Mouse (Mus musculus) liver, embryonic 16.5 days (tissue): Measurements from ENCODE around the gene Tgfbi. TPM values are rescaled to one million over a fixed set of nuclear protein-coding genes. Genes with fewer than 3 reads are reported as not detected.

Experiments
- ATAC-seq: fragments of 200-750 bp; cut with Nextera tagmentation; 2 replicates; pipeline ENCODE4 v1.8.0; 2017; ENCODE audit warnings: low read depth, mild to moderate bottlenecking, moderate number of reproducible peaks, moderate library complexity
- H3K27ac ChIP-seq: fragments of 300-500 bp; sonication (generic); 2 replicates; pipeline ENCODE4 v1.5.1; 2014; ENCODE audit warnings: mild to moderate bottlenecking, low read length
- H3K27me3 ChIP-seq: fragments of 300-500 bp; sonication (generic); 2 replicates; pipeline ENCODE4 v1.6.1; 2014; ENCODE audit warnings: low read depth, low read length, mixed read lengths; ENCODE audit not compliant: control insufficient read depth, insufficient read depth
- H3K36me3 ChIP-seq: fragments of 300-500 bp; sonication (generic); 2 replicates; pipeline ENCODE4 v1.6.1; 2014; ENCODE audit warnings: mild to moderate bottlenecking; ENCODE audit not compliant: control insufficient read depth, insufficient read depth
- H3K4me1 ChIP-seq: fragments of 300-500 bp; sonication (generic); 2 replicates; pipeline ENCODE4 v1.6.1; 2014; ENCODE audit warnings: low read depth, low read length, mixed read lengths; ENCODE audit not compliant: control insufficient read depth
- H3K4me2 ChIP-seq: fragments of 300-500 bp; sonication (generic); 2 replicates; pipeline ENCODE4 v1.6.1; 2014; ENCODE audit warnings: low read depth, low read length, mixed read lengths
- H3K4me3 ChIP-seq: fragments of 300-500 bp; sonication (generic); 2 replicates; pipeline ENCODE4 v1.5.1; 2014; ENCODE audit warnings: low read depth, mild to moderate bottlenecking, low read length
- H3K9ac ChIP-seq: fragments of 300-500 bp; sonication (generic); 2 replicates; pipeline ENCODE4 v1.6.1; 2014; ENCODE audit warnings: low read depth, low read length
- H3K9me3 ChIP-seq: fragments of 300-500 bp; sonication (generic); replicated peaks from 2 replicates; pipeline ENCODE4 v1.6.1; 2016; ENCODE audit warnings: low read length; ENCODE audit not compliant: control insufficient read depth
- WGBS: fragments of 180-500 bp; shearing (Covaris S2); extraction: QIAGEN DNeasy Blood & Tissue Kit; methylation state at CpG from one replicate; pipeline ENCODE4 v1.1.7; 2014; ENCODE audit not compliant: insufficient replicate concordance; 5-methylcytosine and 5-hydroxymethylcytosine counted together
- polyA plus RNA-seq: library from polyadenylated mRNA; unstranded; fragments of >200 nt; fragmentation: Nextera tagmentation; extraction: Ambion mirVana; gene quantifications from 2 replicates; pipeline ENCODE4 v1.2.1, GENCODE M21; 2015

Tgfbi gene
- polyA plus RNA-seq, 1 experiment from 2014 or later, result 10.9 TPM

- H3K27me3 ChIP-seq, result no peaks in the 10 kb centered on the region
- WGBS, result 41% methylated on average over 4 of the region's 4 CpGs
- H3K9ac ChIP-seq, result no peak overlapping the region
- ATAC-seq, result no peak
- peaks cover 4% of the 10 kb centered on the region for H3K4me1 ChIP-seq
- no peaks in the 10 kb centered on the region for H3K36me3 ChIP-seq
- no peak overlapping the region for H3K27ac ChIP-seq
- no peaks in the 10 kb centered on the region for H3K9me3 ChIP-seq
- no peak overlapping the region for H3K4me2 ChIP-seq
- no peak overlapping the region for H3K4me3 ChIP-seq
Observed at GRCm38 (mm10) chr13:56681924-56682323, 72.6 kb downstream of the Tgfbi start.

DNA sequence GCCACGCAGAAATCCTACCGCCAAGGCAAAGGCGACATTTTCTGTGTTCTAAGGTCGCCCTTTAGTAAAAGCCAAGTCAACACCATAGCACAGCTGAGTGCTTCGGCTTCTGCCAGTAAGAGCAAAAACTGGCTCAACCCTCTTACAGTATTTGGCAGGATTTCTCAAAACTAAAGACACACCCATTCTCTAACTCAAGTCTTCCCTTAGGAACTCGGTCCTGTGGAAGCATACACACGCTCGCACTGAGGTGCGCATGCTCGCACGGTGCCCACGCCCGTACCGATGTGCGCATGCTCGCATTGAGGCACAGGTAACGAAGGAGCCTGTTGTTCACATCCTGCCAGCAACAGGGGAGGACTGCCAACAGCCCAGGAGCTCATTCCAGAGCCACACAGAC, 73.0 kb downstream of the Tgfbi start:
- H3K9ac ChIP-seq, result no peak overlapping the region
- H3K4me3 ChIP-seq, result no peak overlapping the region
- no peak for ATAC-seq
- H3K36me3 ChIP-seq, result no peaks in the 10 kb centered on the region
- H3K27me3 ChIP-seq, result no peaks in the 10 kb centered on the region
- H3K27ac ChIP-seq, result no peak overlapping the region
- WGBS, result 74% methylated on average over 17 of the region's 17 CpGs
- no peak overlapping the region for H3K4me2 ChIP-seq
- no peaks in the 10 kb centered on the region for H3K9me3 ChIP-seq
- H3K4me1 ChIP-seq, result peaks cover 4% of the 10 kb centered on the region

GRCm38 (mm10) chr13:56683306-56683705, 74.0 kb downstream of the Tgfbi start:
- no peak overlapping the region for H3K4me3 ChIP-seq
- no peak overlapping the region for H3K4me2 ChIP-seq
- WGBS, result 74% methylated on average over 7 of the region's 7 CpGs
- no peaks in the 10 kb centered on the region for H3K27me3 ChIP-seq
- H3K4me1 ChIP-seq, result no peaks in the 10 kb centered on the region
- H3K27ac ChIP-seq, result no peak overlapping the region
- ATAC-seq, result no peak
- no peaks in the 10 kb centered on the region for H3K9me3 ChIP-seq
- H3K9ac ChIP-seq, result no peak overlapping the region
- H3K36me3 ChIP-seq, result no peaks in the 10 kb centered on the region

Other genes with a start within 250 kb of the Tgfbi start
- not detected in 2 replicates for gene Gm3045, start 182.9 kb upstream of the Tgfbi start, polyA plus RNA-seq
- 1.0 and 1.2 TPM in 2 replicates for gene Slc25a48, start 171.2 kb upstream of the Tgfbi start, polyA plus RNA-seq
- gene Il9, start 127.3 kb upstream of the Tgfbi start, polyA plus RNA-seq, result not detected in 2 replicates
- gene Fbxl21, start 87.1 kb upstream of the Tgfbi start, polyA plus RNA-seq, result 0.51 and 0.54 TPM in 2 replicates
- 40.2 and 45.4 TPM in 2 replicates for gene Lect2, start 61.0 kb upstream of the Tgfbi start, polyA plus RNA-seq
- gene Smad5, start 93.5 kb downstream of the Tgfbi start, polyA plus RNA-seq, result 4.0 and 4.3 TPM in 2 replicates
- gene Gm45623, start 144.3 kb downstream of the Tgfbi start, polyA plus RNA-seq, result not detected in 2 replicates